Mouse (Mus musculus): ENCODE results near the gene G430095P16Rik. TPM values are rescaled to one million over a fixed set of nuclear protein-coding genes. Genes with fewer than 3 reads are reported as not detected.
A peak's percentile ranks its signal among the peaks of the same experiment; 100 is the strongest.

G430095P16Rik gene
- total and polyA plus RNA-seq, 2 experiments from 2014 or later, result 0.56 TPM; not detected in 1

DNA sequence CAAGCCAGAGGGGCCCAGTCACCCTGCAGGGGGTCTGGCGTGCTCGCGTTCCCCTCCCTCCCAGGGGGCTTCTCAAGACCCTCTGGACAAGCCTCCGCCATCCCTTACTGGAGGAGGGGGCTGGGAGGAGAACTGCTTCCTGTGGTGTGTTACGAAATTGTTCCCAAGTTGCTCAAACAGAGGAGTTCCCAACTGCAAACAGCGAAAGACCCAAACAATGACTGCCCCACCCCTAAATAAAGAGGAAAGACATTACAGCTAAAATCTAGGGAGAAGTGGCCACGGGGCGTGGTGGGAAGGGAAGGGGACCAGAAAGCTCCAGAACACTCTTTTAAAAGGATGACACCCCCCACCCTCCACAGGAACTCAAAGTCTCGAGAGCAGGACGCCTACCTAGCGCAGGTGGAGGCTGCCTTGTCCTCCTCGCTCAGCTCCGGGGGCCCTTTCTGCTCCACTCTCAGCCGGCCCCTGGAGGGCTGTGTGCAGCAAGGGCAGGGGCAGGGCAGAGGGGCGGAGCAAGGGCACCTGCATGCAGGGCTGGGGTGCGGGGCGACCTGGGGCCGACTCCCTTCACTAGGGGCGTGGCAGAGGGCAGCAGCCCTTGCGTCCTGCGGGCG is 15.4 kb upstream of the G430095P16Rik start:
- peak overlapping the region; percentile 58 for H3K9ac ChIP-seq
- H3K27ac ChIP-seq (ENCODE audit: low read depth, low read length), result peak overlapping the region; percentile 90
- WGBS, result 22% methylated on average over 22 of the region's 22 CpGs
- H3K9me3 ChIP-seq (ENCODE audit: low read length), result no peaks in the 10 kb centered on the region
- DNase-seq (peak; percentile 65), ATAC-seq (no peak)
- H3K36me3 ChIP-seq (ENCODE audit: insufficient read depth), result peaks cover 8% of the 10 kb centered on the region
- 0 out of 2 replicates have a peak, but pooled peaks cover 11% of the 10 kb centered on the region for H3K27me3 ChIP-seq (ENCODE audit: insufficient read depth, low read length)
- TF ChIP-seq CTCF (IDR thresholded peaks at IDR 0.05; ENCODE audit: low read depth), result no peak
- no peak overlapping the region for H3K4me3 ChIP-seq (ENCODE audit: low read depth, low read length)
- peaks cover 15% of the 10 kb centered on the region for H3K4me1 ChIP-seq (ENCODE audit: insufficient read depth)
- H3K4me2 ChIP-seq (ENCODE audit: low read depth), result peak overlapping the region; percentile 47

DNA sequence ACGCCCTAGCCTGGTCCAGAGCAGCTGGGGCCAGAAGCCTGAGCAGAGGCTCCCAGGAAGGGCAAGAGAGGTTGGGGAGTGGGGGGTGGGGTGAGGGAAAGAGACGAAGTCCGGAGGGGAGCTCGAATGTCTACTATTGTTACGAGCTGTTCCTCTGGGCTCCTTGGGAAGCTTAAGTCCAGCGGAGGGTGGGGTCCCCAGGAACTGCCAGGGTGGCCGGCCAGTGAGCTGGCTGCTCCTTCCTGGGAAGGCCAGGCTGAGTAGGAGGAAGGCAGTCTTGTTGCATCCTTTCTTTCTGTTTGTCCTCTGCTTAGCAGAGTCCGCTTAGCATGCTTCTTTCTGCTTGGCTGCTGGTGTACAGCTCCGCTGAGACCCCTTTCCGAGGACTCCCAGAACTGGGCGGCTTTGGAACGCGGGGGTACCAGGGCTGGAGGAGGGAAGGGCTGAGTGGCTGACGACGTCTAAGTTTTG is 14.7 kb upstream of the G430095P16Rik start:
- DNase-seq (peak; percentile 56), ATAC-seq (no peak)
- Histone ChIP-seq H3K4me1 (ENCODE audit: insufficient read depth) (peaks cover 15% of the 10 kb centered on the region), H3K27ac (ENCODE audit: low read depth, low read length) (peak overlapping the region; percentile 90), H3K4me3 (ENCODE audit: low read depth, low read length) (no peak overlapping the region), H3K9ac (peak overlapping the region; percentile 58), H3K36me3 (ENCODE audit: insufficient read depth) (peaks cover 8% of the 10 kb centered on the region), H3K4me2 (ENCODE audit: low read depth) (peak overlapping the region; percentile 47), H3K9me3 (ENCODE audit: low read length) (no peaks in the 10 kb centered on the region), H3K27me3 (ENCODE audit: insufficient read depth, low read length) (0 out of 2 replicates have a peak, but pooled peaks cover 11% of the 10 kb centered on the region)
- TF ChIP-seq CTCF (IDR thresholded peaks at IDR 0.05; ENCODE audit: low read depth), result no peak
- WGBS, result 12% methylated on average over 15 of the region's 15 CpGs

DNA sequence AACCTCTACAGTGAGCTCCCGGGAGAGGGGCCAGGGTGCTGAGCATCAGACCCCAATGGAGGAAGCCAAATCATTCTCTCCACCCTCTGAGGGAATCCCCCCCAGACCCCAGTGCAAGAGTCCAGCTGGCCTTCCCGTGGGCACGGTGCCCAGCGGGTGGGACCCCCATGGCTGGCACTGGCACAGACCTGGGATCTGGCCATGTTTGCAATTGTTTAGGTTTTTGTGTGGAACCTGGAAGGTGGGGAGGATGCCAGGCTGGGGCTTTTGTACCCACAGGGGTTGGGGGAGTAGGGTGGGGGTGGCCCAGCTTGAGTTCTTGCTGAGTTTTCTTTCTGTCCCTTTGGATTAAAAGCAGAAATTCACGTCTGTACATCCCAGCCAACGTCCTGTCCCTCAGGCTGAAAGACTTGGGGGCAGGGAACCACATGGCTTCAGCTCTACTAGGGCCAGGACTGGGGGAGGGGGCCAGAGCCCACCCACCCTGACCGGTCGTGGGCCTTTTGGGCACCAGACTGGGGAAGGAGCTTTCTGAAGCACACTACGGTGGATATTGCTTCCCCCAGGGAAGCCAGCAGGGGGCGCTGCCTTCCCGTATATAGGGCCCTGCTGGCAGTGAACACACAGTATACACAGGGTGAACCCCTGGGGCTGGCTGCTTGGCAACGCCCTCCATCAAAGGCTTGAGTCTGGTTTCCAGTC is 13.9 kb upstream of the G430095P16Rik start:
- peak; percentile 98 for TF ChIP-seq CTCF (IDR thresholded peaks at IDR 0.05; ENCODE audit: low read depth)
- H3K9me3 ChIP-seq (ENCODE audit: low read length), result no peaks in the 10 kb centered on the region
- no peak overlapping the region for H3K4me2 ChIP-seq (ENCODE audit: low read depth)
- DNase-seq (peak; percentile 96), ATAC-seq (peak; percentile 77)
- H3K4me3 ChIP-seq (ENCODE audit: low read depth, low read length), result no peak overlapping the region
- peaks cover 19% of the 10 kb centered on the region for H3K4me1 ChIP-seq (ENCODE audit: insufficient read depth)
- peaks cover 16% of the 10 kb centered on the region for H3K36me3 ChIP-seq (ENCODE audit: insufficient read depth)
- peak overlapping the region; percentile 90 for H3K27ac ChIP-seq (ENCODE audit: low read depth, low read length)
- 0 out of 2 replicates have a peak overlapping the region, but pooled peaks have one; percentile 25 for H3K9ac ChIP-seq
- H3K27me3 ChIP-seq (ENCODE audit: insufficient read depth, low read length), result 0 out of 2 replicates have a peak, but pooled peaks cover 11% of the 10 kb centered on the region
- 6% methylated on average over 12 of the region's 12 CpGs for WGBS

DNA sequence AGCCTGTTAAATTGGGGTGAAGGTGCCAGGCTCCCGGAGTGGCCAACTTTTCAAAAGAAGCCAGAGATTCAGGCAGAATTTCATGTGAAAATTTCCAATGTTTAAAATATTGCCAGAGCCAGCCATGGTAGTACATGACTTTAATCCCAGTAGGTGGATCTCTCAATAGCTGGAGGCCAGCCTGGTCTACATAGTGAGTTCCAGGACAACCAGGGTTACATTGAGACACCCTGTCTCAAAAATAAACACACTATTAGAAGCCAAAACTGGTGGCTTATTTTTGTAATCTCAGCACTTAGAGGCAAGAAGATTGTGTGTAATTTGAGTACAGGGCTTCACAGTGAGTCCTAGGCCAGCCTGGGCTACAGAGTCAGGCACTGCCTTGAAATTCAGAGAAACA is 12.9 kb upstream of the G430095P16Rik start:
- ATAC-seq (no peak), DNase-seq (no peak)
- H3K9ac ChIP-seq, result 0 out of 2 replicates have a peak overlapping the region, but pooled peaks have one; percentile 25
- H3K27me3 ChIP-seq (ENCODE audit: insufficient read depth, low read length), result 0 out of 2 replicates have a peak, but pooled peaks cover 8% of the 10 kb centered on the region
- no peak overlapping the region for H3K4me3 ChIP-seq (ENCODE audit: low read depth, low read length)
- H3K36me3 ChIP-seq (ENCODE audit: insufficient read depth), result peaks cover 24% of the 10 kb centered on the region
- peaks cover 20% of the 10 kb centered on the region for H3K4me1 ChIP-seq (ENCODE audit: insufficient read depth)
- WGBS, result 83% methylated on average over 1 of the region's 1 CpGs
- no peaks in the 10 kb centered on the region for H3K9me3 ChIP-seq (ENCODE audit: low read length)
- TF ChIP-seq CTCF (IDR thresholded peaks at IDR 0.05; ENCODE audit: low read depth), result no peak
- H3K27ac ChIP-seq (ENCODE audit: low read depth, low read length), result peak overlapping the region; percentile 90
- no peak overlapping the region for H3K4me2 ChIP-seq (ENCODE audit: low read depth)

DNA sequence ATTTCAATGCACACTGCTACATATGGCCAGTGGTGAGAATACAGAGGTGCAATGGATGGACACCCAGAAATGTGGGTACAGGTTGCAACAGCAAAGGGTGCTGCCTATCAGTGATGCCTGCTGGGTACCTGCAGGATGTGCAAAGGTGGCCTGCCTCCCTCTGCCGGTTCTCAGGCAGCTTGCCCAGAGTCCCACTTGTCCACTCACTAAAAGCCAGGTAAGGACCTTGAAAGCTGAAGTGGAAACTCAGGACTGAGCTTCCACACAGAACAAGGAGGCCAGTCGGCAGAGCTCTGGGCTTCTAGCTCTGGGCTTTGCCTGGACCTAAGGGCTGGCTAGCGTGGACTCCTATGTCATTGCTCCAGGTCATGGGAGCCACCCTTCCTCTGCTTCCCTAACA is 11.5 kb upstream of the G430095P16Rik start:
- Histone ChIP-seq H3K27me3 (ENCODE audit: insufficient read depth, low read length) (0 out of 2 replicates have a peak, but pooled peaks cover 8% of the 10 kb centered on the region), H3K4me3 (ENCODE audit: low read depth, low read length) (no peak overlapping the region), H3K4me1 (ENCODE audit: insufficient read depth) (peaks cover 17% of the 10 kb centered on the region), H3K36me3 (ENCODE audit: insufficient read depth) (peaks cover 24% of the 10 kb centered on the region), H3K4me2 (ENCODE audit: low read depth) (no peak overlapping the region), H3K9ac (no peak overlapping the region), H3K9me3 (ENCODE audit: low read length) (no peaks in the 10 kb centered on the region), H3K27ac (ENCODE audit: low read depth, low read length) (peak overlapping the region; percentile 77)
- no peak for TF ChIP-seq CTCF (IDR thresholded peaks at IDR 0.05; ENCODE audit: low read depth)
- 28% methylated on average over 3 of the region's 3 CpGs for WGBS
- no peak for ATAC-seq
- no peak for DNase-seq

DNA sequence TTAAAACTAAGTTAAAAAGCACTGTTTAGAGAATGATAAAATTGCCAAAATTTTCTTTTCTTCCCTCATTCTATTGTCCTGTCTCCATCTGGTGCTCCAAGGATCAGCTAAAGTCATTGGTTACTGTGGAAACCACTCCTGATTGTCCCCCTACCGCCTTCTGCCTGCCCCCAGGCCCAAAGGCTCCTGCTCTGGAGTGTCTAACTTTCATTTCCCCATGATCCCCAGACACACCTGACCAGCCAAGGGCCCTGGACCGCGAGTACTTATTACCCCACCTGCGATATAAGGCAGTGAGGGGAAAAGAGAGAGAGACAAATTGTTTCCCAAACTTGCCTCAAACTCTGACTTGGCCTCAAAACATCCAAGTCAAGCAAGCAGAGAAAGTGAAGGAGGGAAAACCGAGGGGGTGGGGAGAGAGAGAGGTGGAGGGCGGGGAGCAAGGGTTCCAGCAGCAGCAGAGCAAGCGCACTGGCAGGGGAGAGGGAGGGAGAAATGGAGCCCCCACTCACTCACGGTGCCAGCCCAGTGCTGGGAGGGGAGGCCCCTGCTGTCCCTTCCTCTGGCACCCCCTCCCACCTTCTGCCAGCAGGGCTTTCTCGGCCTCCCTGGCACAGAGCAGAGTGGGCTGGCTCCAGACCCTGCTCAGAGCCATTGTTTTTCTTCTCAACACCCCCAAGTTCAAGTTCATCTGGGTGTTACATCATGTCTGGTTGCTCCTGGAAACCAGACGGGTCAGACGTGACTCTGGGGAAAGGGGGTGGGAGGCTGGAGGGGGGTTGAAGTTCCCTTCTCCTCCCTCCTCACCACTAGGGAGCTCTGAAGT is 10.7 kb upstream of the G430095P16Rik start:
- peak; percentile 76 for ATAC-seq
- H3K4me1 ChIP-seq (ENCODE audit: insufficient read depth), result peaks cover 17% of the 10 kb centered on the region

More for the DNA sequence above, 10.7 kb upstream of the G430095P16Rik start:
- no peaks in the 10 kb centered on the region for H3K9me3 ChIP-seq (ENCODE audit: low read length)
- H3K9ac ChIP-seq, result no peak overlapping the region; the same call in 1 of the 2 replicates
- peak overlapping the region; percentile 77 for H3K27ac ChIP-seq (ENCODE audit: low read depth, low read length)
- 0 out of 2 replicates have a peak, but pooled peaks cover 8% of the 10 kb centered on the region for H3K27me3 ChIP-seq (ENCODE audit: insufficient read depth, low read length)
- DNase-seq, result peak; percentile 83
- no peak overlapping the region for H3K4me3 ChIP-seq (ENCODE audit: low read depth, low read length)
- peaks cover 30% of the 10 kb centered on the region for H3K36me3 ChIP-seq (ENCODE audit: insufficient read depth)
- H3K4me2 ChIP-seq (ENCODE audit: low read depth), result no peak overlapping the region
- 10% methylated on average over 11 of the region's 11 CpGs for WGBS
- TF ChIP-seq CTCF (IDR thresholded peaks at IDR 0.05; ENCODE audit: low read depth), result no peak; the same call in 1 of the 2 replicates
